Mouse (Mus musculus) spleen, adult 10 weeks (tissue): ENCODE data around the gene Zfp53. TPM values are rescaled to one million over a fixed set of nuclear protein-coding genes. Genes with fewer than 3 reads are reported as not detected.

ENCODE experiments used
- polyA plus RNA-seq: library from polyadenylated mRNA; stranded (reverse); fragments of 350-450 nt; fragmentation: Illumina TruSeq; extraction: RNeasy Lipid Tissue Mini Kit (QIAGEN cat#74804); gene quantifications from one replicate; pipeline ENCODE4 v1.2.3, GENCODE M21; 2015; ENCODE audit warnings: low replicate concordance; ENCODE audit not compliant: insufficient read depth

The Zfp53 gene
- polyA plus RNA-seq = 43.2 TPM

GRCm38 (mm10) chr17:21488760-21489499 lies at the start of gene Zfp53:
Zfp53 (plus strand) TSS chr17:21488998.

GRCm38 (mm10) chr17:21450138-21450704 lies 38.6 kb upstream of the Zfp53 start, which contains the start of gene Zfp51:
Zfp51 (plus strand) TSS chr17:21450374.

GRCm38 (mm10) chr17:21535096-21536001 lies 46.6 kb downstream of the Zfp53 start, which contains the start of gene Zfp52:
Zfp52 (plus strand) TSS chr17:21535539.

Other genes starting within 250 kb of the Zfp53 start
- not detected for gene Vmn1r235, start 232.6 kb upstream of the Zfp53 start, polyA plus RNA-seq
- not detected for gene Vmn1r236, start 206.1 kb upstream of the Zfp53 start, polyA plus RNA-seq
- gene Vmn1r237, start 177.1 kb upstream of the Zfp53 start, polyA plus RNA-seq = not detected
- 15.6 TPM for gene Zfp677, start 105.2 kb upstream of the Zfp53 start, polyA plus RNA-seq
- 13.0 TPM for gene Zfp54, start 65.8 kb upstream of the Zfp53 start, polyA plus RNA-seq
- 27.8 TPM for gene Zfp51, start 38.6 kb upstream of the Zfp53 start, polyA plus RNA-seq
- gene Zfp52, start 46.5 kb downstream of the Zfp53 start, polyA plus RNA-seq = 27.4 TPM
- gene Zfp948, start 78.0 kb downstream of the Zfp53 start, polyA plus RNA-seq = 12.2 TPM
- 20.8 TPM for gene Zfp983, start 161.6 kb downstream of the Zfp53 start, polyA plus RNA-seq
- 12.1 TPM for gene Gm10226, start 202.9 kb downstream of the Zfp53 start, polyA plus RNA-seq
- gene Zfp760, start 218.7 kb downstream of the Zfp53 start, polyA plus RNA-seq = 20.2 TPM
- 4.5 TPM for gene Zfp229, start 241.8 kb downstream of the Zfp53 start, polyA plus RNA-seq